Mouse (Mus musculus): ENCODE measurements at regions not wholly inside any gene's neighbourhood (a gene's known extent, or its start where the extent isn't known, plus 50 kb on each side); places are given as distances from the start of the nearest gene placed in this dataset.

DNA sequence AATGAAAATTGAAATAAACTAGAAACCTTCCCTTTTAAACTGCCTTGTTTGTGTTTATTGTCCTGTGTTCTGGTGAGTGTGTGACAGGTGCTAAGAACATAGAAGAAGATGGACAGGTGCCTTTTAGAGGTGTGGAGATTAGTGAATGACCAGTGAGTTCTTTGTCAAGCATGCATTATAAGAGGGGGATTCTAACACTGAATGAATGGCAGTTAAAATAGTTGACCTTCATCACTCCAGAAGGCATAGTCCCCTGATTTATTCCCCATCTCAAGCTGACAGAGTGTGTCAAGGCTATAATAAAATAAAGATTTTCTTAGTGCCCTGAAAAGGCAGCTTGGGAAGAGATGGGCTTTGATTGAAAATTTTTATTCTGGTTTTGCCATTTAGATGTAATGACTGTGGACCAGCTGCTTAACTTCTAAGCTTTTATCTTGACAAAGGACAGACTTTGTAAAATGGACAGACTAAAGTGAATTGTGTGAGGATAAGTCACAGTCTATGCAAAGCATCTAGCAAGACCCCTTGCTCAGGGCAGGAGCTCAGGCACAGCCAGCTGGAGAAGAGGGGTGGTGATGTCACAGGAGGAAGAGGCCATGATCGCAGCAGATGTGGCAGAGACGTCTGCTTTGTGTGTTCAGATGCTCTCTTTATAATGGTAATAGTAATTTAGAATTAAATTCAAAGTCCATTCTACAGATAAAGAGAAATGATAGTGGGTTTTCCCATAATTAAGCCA is 1195.8 kb upstream of the Tenm4 start:
- Histone ChIP-seq H3K36me3 (ENCODE audit: control insufficient read depth, insufficient read depth, low read length) (no peaks in the 10 kb centered on the region), H3K4me3 (ENCODE audit: low read depth, low read length) (no peak overlapping the region), H3K9me3 (replicated peaks; ENCODE audit: control insufficient read depth, low read length) (no peaks in the 10 kb centered on the region), H3K9ac (ENCODE audit: low read length) (no peak overlapping the region), H3K4me2 (ENCODE audit: low read length) (no peak overlapping the region), H3K27ac (ENCODE audit: low read depth, low read length) (no peak overlapping the region), H3K4me1 (ENCODE audit: control insufficient read depth, insufficient read depth, low read length) (no peaks in the 10 kb centered on the region), H3K27me3 (replicated peaks; ENCODE audit: control insufficient read depth, insufficient read depth, low read length) (no peaks in the 10 kb centered on the region)
- 62% methylated on average over 2 of the region's 2 CpGs for WGBS
- ATAC-seq (peak; percentile 78), DNase-seq (ENCODE audit: low spot score) (peak; percentile 29)

DNA sequence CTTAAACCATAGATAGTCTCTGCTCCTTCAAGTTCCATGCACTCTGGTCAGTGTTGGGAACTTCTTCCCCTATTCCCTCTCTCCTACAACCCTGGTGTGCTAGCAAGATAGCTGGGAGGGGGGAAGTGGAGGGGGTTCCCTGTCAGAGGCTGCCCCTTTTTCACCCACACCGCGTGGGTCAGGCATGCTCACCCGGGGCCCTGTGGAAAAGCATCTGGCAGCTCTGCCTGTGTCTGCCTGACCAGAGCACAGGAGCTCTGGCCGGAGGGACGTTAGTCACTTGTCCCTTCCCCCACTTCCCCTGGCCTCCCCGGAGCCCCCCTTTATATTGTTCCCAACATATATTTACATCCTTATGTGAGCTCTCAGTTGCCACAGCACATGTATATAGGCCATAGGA is 1174.8 kb upstream of the Tenm4 start:
- DNase-seq (ENCODE audit: low spot score) (no peak), ATAC-seq (no peak)
- Histone ChIP-seq H3K4me2 (ENCODE audit: low read length) (no peak overlapping the region), H3K27ac (ENCODE audit: low read depth, low read length) (no peak overlapping the region), H3K27me3 (replicated peaks; ENCODE audit: control insufficient read depth, insufficient read depth, low read length) (no peaks in the 10 kb centered on the region), H3K4me1 (ENCODE audit: control insufficient read depth, insufficient read depth, low read length) (no peaks in the 10 kb centered on the region), H3K4me3 (ENCODE audit: low read depth, low read length) (no peak overlapping the region), H3K36me3 (ENCODE audit: control insufficient read depth, insufficient read depth, low read length) (no peaks in the 10 kb centered on the region), H3K9me3 (replicated peaks; ENCODE audit: control insufficient read depth, low read length) (no peaks in the 10 kb centered on the region), H3K9ac (ENCODE audit: low read length) (no peak overlapping the region)
- 89% methylated on average over 6 of the region's 6 CpGs for WGBS

DNA sequence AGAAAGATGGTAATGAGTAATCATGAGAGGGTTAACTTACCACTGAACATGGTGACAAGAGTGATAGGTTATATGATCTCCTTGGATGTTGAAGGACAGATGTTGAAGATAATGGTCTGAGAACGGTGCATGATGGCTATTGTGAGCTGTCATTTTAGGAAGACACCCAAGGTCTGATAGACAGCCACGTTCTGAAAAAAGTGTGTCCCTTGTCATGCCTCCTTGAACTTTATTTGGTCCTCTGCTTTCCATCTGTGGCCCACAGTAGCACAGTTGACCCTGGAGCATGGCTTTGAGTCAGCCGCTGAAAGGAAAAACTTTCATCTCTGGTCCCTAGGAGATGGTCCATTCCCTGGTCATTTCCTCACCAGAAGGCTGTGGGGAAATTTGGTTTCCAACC is 1166.9 kb upstream of the Tenm4 start:
- Histone ChIP-seq H3K4me3 (ENCODE audit: low read depth, low read length) (no peak overlapping the region), H3K4me1 (ENCODE audit: control insufficient read depth, insufficient read depth, low read length) (no peaks in the 10 kb centered on the region), H3K9me3 (replicated peaks; ENCODE audit: control insufficient read depth, low read length) (no peaks in the 10 kb centered on the region), H3K4me2 (ENCODE audit: low read length) (no peak overlapping the region), H3K27ac (ENCODE audit: low read depth, low read length) (no peak overlapping the region), H3K36me3 (ENCODE audit: control insufficient read depth, insufficient read depth, low read length) (no peaks in the 10 kb centered on the region), H3K27me3 (replicated peaks; ENCODE audit: control insufficient read depth, insufficient read depth, low read length) (no peaks in the 10 kb centered on the region), H3K9ac (ENCODE audit: low read length) (no peak overlapping the region)
- DNase-seq (ENCODE audit: low spot score) (no peak), ATAC-seq (no peak)
- 90% methylated on average over 3 of the region's 3 CpGs for WGBS

DNA sequence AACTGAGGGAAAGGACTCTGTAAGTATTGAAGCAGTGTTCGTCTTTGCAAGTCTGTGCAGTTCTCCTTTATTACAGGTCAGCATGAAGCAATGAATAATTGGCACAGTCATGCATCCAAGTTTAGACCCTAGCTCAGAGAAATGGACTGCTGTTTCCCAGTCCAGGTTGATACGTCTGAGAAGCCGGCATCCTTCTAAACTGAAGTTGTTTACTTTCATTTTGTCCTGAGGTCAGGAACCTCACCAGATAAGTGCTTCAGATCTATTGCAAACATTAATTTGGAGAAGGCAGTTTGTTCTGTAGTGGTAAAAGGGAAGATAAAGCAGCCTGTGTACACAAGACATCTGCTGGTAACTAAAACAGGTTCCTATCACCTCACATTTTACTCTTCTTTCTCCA is 1165.6 kb upstream of the Tenm4 start:
- Histone ChIP-seq H3K9ac (ENCODE audit: low read length) (no peak overlapping the region), H3K4me2 (ENCODE audit: low read length) (no peak overlapping the region), H3K27me3 (replicated peaks; ENCODE audit: control insufficient read depth, insufficient read depth, low read length) (no peaks in the 10 kb centered on the region), H3K36me3 (ENCODE audit: control insufficient read depth, insufficient read depth, low read length) (no peaks in the 10 kb centered on the region), H3K9me3 (replicated peaks; ENCODE audit: control insufficient read depth, low read length) (no peaks in the 10 kb centered on the region), H3K27ac (ENCODE audit: low read depth, low read length) (no peak overlapping the region), H3K4me3 (ENCODE audit: low read depth, low read length) (no peak overlapping the region), H3K4me1 (ENCODE audit: control insufficient read depth, insufficient read depth, low read length) (no peaks in the 10 kb centered on the region)
- DNase-seq (ENCODE audit: low spot score) = no peak
- no peak for ATAC-seq
- 59% methylated on average over 3 of the region's 3 CpGs for WGBS

DNA sequence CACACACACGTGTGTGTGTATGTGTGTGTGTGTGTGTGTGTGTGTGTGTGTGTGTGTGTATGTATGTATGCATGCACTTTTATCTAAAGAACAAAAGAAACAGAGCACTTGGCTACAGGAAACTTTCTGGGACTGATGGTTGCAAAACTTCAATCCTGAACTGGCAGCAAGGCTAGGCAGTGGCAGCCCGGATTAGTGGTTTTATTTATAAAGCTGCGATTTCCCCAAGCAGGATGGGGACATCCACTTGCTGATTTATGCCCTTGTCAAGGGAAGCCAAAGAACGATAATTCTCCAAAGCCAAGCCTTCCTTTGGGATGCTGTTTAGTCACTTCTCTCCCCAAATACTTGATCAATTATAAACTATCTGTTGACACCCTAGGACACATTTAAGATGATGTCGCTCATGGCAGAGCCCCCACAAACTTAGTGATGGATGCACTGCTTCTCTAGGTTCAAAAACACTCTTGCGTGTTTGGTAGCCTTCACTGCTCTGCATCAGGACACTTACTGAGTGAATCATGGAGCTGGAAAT is 1162.1 kb upstream of the Tenm4 start:
- no peak overlapping the region for H3K27ac ChIP-seq (ENCODE audit: low read depth, low read length)
- no peaks in the 10 kb centered on the region for H3K36me3 ChIP-seq (ENCODE audit: control insufficient read depth, insufficient read depth, low read length)
- no peaks in the 10 kb centered on the region for H3K27me3 ChIP-seq (replicated peaks; ENCODE audit: control insufficient read depth, insufficient read depth, low read length)
- no peaks in the 10 kb centered on the region for H3K9me3 ChIP-seq (replicated peaks; ENCODE audit: control insufficient read depth, low read length)
- H3K4me2 ChIP-seq (ENCODE audit: low read length) = no peak overlapping the region
- no peaks in the 10 kb centered on the region for H3K4me1 ChIP-seq (ENCODE audit: control insufficient read depth, insufficient read depth, low read length)
- 82% methylated on average over 6 of the region's 6 CpGs for WGBS
- no peak for DNase-seq (ENCODE audit: low spot score)
- H3K4me3 ChIP-seq (ENCODE audit: low read depth, low read length) = no peak overlapping the region
- ATAC-seq = no peak
- H3K9ac ChIP-seq (ENCODE audit: low read length) = no peak overlapping the region

DNA sequence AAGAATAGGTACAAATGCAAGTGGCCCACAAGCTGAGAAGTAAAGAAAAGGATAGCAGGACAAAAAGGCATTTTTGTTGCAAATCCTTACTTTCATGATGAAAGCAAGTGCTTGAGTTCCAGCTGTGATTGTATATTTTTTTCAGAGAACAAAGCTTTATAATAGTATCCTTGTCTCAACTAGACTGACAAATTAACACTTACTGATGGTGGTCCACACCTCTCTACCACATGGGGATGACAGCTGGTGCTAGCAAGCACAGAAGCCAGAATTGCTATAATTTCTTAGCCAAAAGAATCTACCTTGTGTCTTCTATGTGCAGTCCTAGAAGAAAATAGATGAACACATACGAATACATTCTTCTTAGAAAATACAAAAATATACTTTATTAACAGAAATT is 1150.8 kb upstream of the Tenm4 start:
- peak; percentile 47 for DNase-seq (ENCODE audit: low spot score)
- H3K36me3 ChIP-seq (ENCODE audit: control insufficient read depth, insufficient read depth, low read length) = no peaks in the 10 kb centered on the region
- H3K9ac ChIP-seq (ENCODE audit: low read length) = no peak overlapping the region
- H3K4me2 ChIP-seq (ENCODE audit: low read length) = no peak overlapping the region
- ATAC-seq = no peak
- H3K27me3 ChIP-seq (replicated peaks; ENCODE audit: control insufficient read depth, insufficient read depth, low read length) = no peaks in the 10 kb centered on the region
- H3K27ac ChIP-seq (ENCODE audit: low read depth, low read length) = no peak overlapping the region
- no peaks in the 10 kb centered on the region for H3K4me1 ChIP-seq (ENCODE audit: control insufficient read depth, insufficient read depth, low read length)
- 81% methylated on average over 1 of the region's 1 CpGs for WGBS
- H3K4me3 ChIP-seq (ENCODE audit: low read depth, low read length) = no peak overlapping the region
- no peaks in the 10 kb centered on the region for H3K9me3 ChIP-seq (replicated peaks; ENCODE audit: control insufficient read depth, low read length)

DNA sequence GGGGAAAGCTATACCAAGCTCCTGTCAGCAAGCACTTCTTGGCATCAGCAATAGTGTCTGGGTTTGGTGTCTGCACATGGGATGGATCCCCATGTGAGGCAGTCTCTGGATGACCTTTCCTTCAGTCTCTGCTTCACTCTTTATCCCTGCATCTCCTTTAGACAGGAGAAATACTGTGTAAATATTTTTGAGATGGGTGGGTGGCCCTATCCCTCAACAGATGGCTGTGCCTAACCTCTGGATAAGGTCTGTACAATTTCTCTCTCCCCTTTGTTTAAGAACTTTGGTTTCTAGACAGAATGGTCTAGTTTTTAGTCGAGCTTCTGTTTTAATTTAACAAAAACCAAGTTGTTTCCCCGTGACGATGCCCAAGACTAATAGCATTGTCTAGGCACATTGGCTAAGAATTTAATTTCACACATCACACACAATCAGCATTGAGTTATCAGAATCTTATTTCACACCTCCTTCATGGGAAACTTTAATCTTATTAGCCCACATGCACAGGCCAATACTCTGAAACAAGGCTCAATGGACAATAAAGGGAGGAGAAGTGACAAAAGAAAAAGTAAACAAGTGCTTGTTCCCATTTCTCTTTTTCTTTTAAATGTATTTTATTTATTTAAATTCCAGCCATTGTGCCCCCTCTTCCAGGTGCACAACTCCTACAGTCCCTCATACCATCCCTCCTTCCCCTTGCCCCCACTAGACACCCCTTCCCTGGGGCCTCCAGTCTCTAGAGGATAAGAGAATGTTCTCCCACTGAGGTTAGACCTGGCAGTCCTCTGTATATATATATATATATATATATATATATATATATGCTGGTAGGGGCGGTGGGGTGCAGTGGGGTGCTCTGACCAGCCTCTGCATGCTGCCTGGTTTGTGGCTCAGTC is 1142.9 kb upstream of the Tenm4 start:
- no peak for DNase-seq (ENCODE audit: low spot score)

More for the DNA sequence above, 1142.9 kb upstream of the Tenm4 start:
- no peaks in the 10 kb centered on the region for H3K27me3 ChIP-seq (replicated peaks; ENCODE audit: control insufficient read depth, insufficient read depth, low read length)
- no peak overlapping the region for H3K9ac ChIP-seq (ENCODE audit: low read length)
- no peaks in the 10 kb centered on the region for H3K36me3 ChIP-seq (ENCODE audit: control insufficient read depth, insufficient read depth, low read length)
- WGBS = 61% methylated on average over 4 of the region's 4 CpGs
- ATAC-seq = no peak
- H3K27ac ChIP-seq (ENCODE audit: low read depth, low read length) = no peak overlapping the region
- H3K4me1 ChIP-seq (ENCODE audit: control insufficient read depth, insufficient read depth, low read length) = no peaks in the 10 kb centered on the region
- no peaks in the 10 kb centered on the region for H3K9me3 ChIP-seq (replicated peaks; ENCODE audit: control insufficient read depth, low read length)
- no peak overlapping the region for H3K4me2 ChIP-seq (ENCODE audit: low read length)
- no peak overlapping the region for H3K4me3 ChIP-seq (ENCODE audit: low read depth, low read length)

Measured in forebrain, embryonic 14.5 days (tissue).